Mouse (Mus musculus): ENCODE measurements around the gene Porcn. TPM values are rescaled to one million over a fixed set of nuclear protein-coding genes. Genes with fewer than 3 reads are reported as not detected.

Porcn gene
- 100 to 1,000 TPM in 1 of 2 experiments, 10 to 100 TPM in 1; 99.1 to 103 TPM for total RNA-seq (2021)

GRCm38 (mm10) chrX:8206015-8206693, at the start of gene Porcn:
Gene Porcn, minus strand, starts transcription at chrX:8206525.
- peak; percentile 81 to 84 for DNase-seq

GRCm38 (mm10) chrX:8255807-8256206, 49.5 kb upstream of the Porcn start:
- no peak for DNase-seq

GRCm38 (mm10) chrX:8253711-8254110, 47.4 kb upstream of the Porcn start:
- DNase-seq: no peak

- peak; percentile 78 to 80 for DNase-seq
These were observed 46.3 kb upstream of the Porcn start, which contains the start of gene Ftsj1 for GRCm38 (mm10) chrX:8252334-8253285. Gene Ftsj1, minus strand, starts transcription at chrX:8252406.

- DNase-seq: no peak
These were observed 45.5 kb upstream of the Porcn start for GRCm38 (mm10) chrX:8251789-8252333.

GRCm38 (mm10) chrX:8248542-8249120, 42.3 kb upstream of the Porcn start:
- no peak for DNase-seq

- no peak for DNase-seq
These were observed 41.4 kb upstream of the Porcn start for GRCm38 (mm10) chrX:8247680-8248079.

GRCm38 (mm10) chrX:8238804-8239395, 32.6 kb upstream of the Porcn start:
- DNase-seq: no peak

GRCm38 (mm10) chrX:8236704-8237103, 30.4 kb upstream of the Porcn start:
- DNase-seq: no peak

GRCm38 (mm10) chrX:8233602-8234001, 27.3 kb upstream of the Porcn start:
- no peak for DNase-seq

- DNase-seq: no peak
These were observed 23.9 kb upstream of the Porcn start for GRCm38 (mm10) chrX:8230272-8230671.

- DNase-seq: no peak
These were observed 17.1 kb upstream of the Porcn start for GRCm38 (mm10) chrX:8223473-8223872.

- peak in 1 of 2 experiments; percentile 15 for DNase-seq
These were observed 16.5 kb upstream of the Porcn start for GRCm38 (mm10) chrX:8222678-8223421.

- DNase-seq: peak; percentile 41 to 56
These were observed 16.0 kb upstream of the Porcn start for GRCm38 (mm10) chrX:8222296-8222677.

GRCm38 (mm10) chrX:8219651-8220050, 13.3 kb upstream of the Porcn start:
- DNase-seq: no peak

- DNase-seq: no peak
These were observed 11.8 kb upstream of the Porcn start for GRCm38 (mm10) chrX:8218114-8218513.

GRCm38 (mm10) chrX:8217383-8217782, 11.1 kb upstream of the Porcn start:
- peak in 1 of 2 experiments; percentile 19 for DNase-seq

GRCm38 (mm10) chrX:8211490-8212207, 5.3 kb upstream of the Porcn start:
- DNase-seq: no peak

GRCm38 (mm10) chrX:8209720-8210119, 3.4 kb upstream of the Porcn start:
- no peak for DNase-seq

GRCm38 (mm10) chrX:8207224-8207623, 899 bp upstream of the Porcn start:
- DNase-seq: no peak

GRCm38 (mm10) chrX:8206694-8207197, 421 bp upstream of the Porcn start:
- DNase-seq: no peak
